Mouse (Mus musculus) forebrain, embryonic 15.5 days (tissue): ENCODE results near the gene Ggcx. TPM values are rescaled to one million over a fixed set of nuclear protein-coding genes. Genes with fewer than 3 reads are reported as not detected.
"Not testable (repeated sequence)": the region's sequence is repeated elsewhere in the genome, so short reads cannot be mapped to it uniquely, and the experiment has no call there.

ENCODE experiments used
- ATAC-seq: fragments of 200-750 bp; cut with Nextera tagmentation; replicated peaks from 2 replicates; pipeline ENCODE4 v1.8.0; 2017; ENCODE audit warnings: mild to moderate bottlenecking, moderate TSS enrichment, moderate library complexity
- H3K27ac ChIP-seq: fragments of 300-500 bp; sonication (generic); replicated peaks from 2 replicates; pipeline ENCODE4 v1.5.1; 2015; ENCODE audit warnings: mild to moderate bottlenecking, inconsistent platforms
- H3K27me3 ChIP-seq: fragments of 300-500 bp; sonication (generic); 2 replicates; pipeline ENCODE4 v1.6.1; 2015; ENCODE audit warnings: inconsistent platforms
- H3K36me3 ChIP-seq: fragments of 300-500 bp; sonication (generic); 2 replicates; pipeline ENCODE4 v1.6.1; 2015; ENCODE audit warnings: mild to moderate bottlenecking, inconsistent platforms
- H3K4me1 ChIP-seq: fragments of 300-500 bp; sonication (generic); 2 replicates; pipeline ENCODE4 v1.6.1; 2015; ENCODE audit warnings: inconsistent platforms
- H3K4me2 ChIP-seq: fragments of 300-500 bp; sonication (generic); replicated peaks from 2 replicates; pipeline ENCODE4 v1.6.1; 2015; ENCODE audit warnings: mild to moderate bottlenecking, inconsistent platforms
- H3K4me3 ChIP-seq: fragments of 300-500 bp; sonication (generic); 2 replicates; pipeline ENCODE4 v1.5.1; 2015; ENCODE audit warnings: mild to moderate bottlenecking, inconsistent platforms
- H3K9ac ChIP-seq: fragments of 300-500 bp; sonication (generic); replicated peaks from 2 replicates; pipeline ENCODE4 v1.6.1; 2015; ENCODE audit warnings: mild to moderate bottlenecking, inconsistent platforms
- H3K9me3 ChIP-seq: fragments of 300-500 bp; sonication (generic); 2 replicates; pipeline ENCODE4 v1.6.1; 2016; ENCODE audit warnings: inconsistent platforms
- WGBS: fragments of 180-500 bp; shearing (Covaris S2); methylation state at CpG from one replicate; pipeline ENCODE4 v1.1.7; 2015; ENCODE audit warnings: mixed read lengths; 5-methylcytosine and 5-hydroxymethylcytosine counted together
- polyA plus RNA-seq: library from polyadenylated mRNA; unstranded; fragments of >200 nt; fragmentation: Nextera tagmentation; extraction: Ambion mirVana; gene quantifications from 2 replicates; pipeline ENCODE4 v1.2.1, GENCODE M21; 2015

Gene Ggcx
- polyA plus RNA-seq, 1 experiment from 2014 or later = 14.0 TPM

- H3K27me3 ChIP-seq, H3K9me3 ChIP-seq, H3K4me3 ChIP-seq, H3K36me3 ChIP-seq, ATAC-seq, H3K27ac ChIP-seq, H3K4me2 ChIP-seq, H3K4me1 ChIP-seq, H3K9ac ChIP-seq: not testable (repeated sequence)
- 77% methylated on average over 3 of the region's 3 CpGs for WGBS
These were observed 64.6 kb downstream of the Ggcx start for GRCm38 (mm10) chr6:72478691-72479090.

- no peak for ATAC-seq
- H3K9ac ChIP-seq = no peak overlapping the region
- no peaks in the 10 kb centered on the region for H3K36me3 ChIP-seq
- H3K27me3 ChIP-seq = no peaks in the 10 kb centered on the region
- H3K4me3 ChIP-seq = no peak overlapping the region
- H3K4me2 ChIP-seq = no peak overlapping the region
- H3K4me1 ChIP-seq = no peaks in the 10 kb centered on the region
- no peak overlapping the region for H3K27ac ChIP-seq
- no peaks in the 10 kb centered on the region for H3K9me3 ChIP-seq
- 91% methylated on average over 12 of the region's 12 CpGs for WGBS
These were observed 65.7 kb downstream of the Ggcx start for GRCm38 (mm10) chr6:72479645-72480421.

GRCm38 (mm10) chr6:72480422-72480702 is 66.3 kb downstream of the Ggcx start:
- no peak overlapping the region for H3K9ac ChIP-seq
- H3K27me3 ChIP-seq = no peaks in the 10 kb centered on the region
- no peak overlapping the region for H3K4me2 ChIP-seq
- no peaks in the 10 kb centered on the region for H3K4me1 ChIP-seq
- no peaks in the 10 kb centered on the region for H3K9me3 ChIP-seq
- H3K36me3 ChIP-seq = no peaks in the 10 kb centered on the region
- H3K4me3 ChIP-seq = no peak overlapping the region
- no peak overlapping the region for H3K27ac ChIP-seq
- ATAC-seq = no peak
- 100% methylated on average over 2 of the region's 2 CpGs for WGBS

Other genes starting within 250 kb of the Ggcx start
- 2.7 and 3.6 TPM in 2 replicates for gene Atoh8, start 178.7 kb upstream of the Ggcx start, polyA plus RNA-seq
- 0.15 TPM in 1 of 2 replicates, not detected in the other for gene Sftpb, start 109.7 kb upstream of the Ggcx start, polyA plus RNA-seq
- gene Usp39, start 69.1 kb upstream of the Ggcx start, polyA plus RNA-seq = 52.9 and 53.4 TPM in 2 replicates
- gene 0610030E20Rik, start 67.0 kb upstream of the Ggcx start, polyA plus RNA-seq = 22.5 and 22.7 TPM in 2 replicates
- 15.2 and 15.6 TPM in 2 replicates for gene Tmem150a, start 58.9 kb upstream of the Ggcx start, polyA plus RNA-seq
- gene Rnf181, start 47.4 kb upstream of the Ggcx start, polyA plus RNA-seq = 126 and 130 TPM in 2 replicates
- gene Vamp5, start 33.8 kb upstream of the Ggcx start, polyA plus RNA-seq = 8.9 and 9.4 TPM in 2 replicates
- gene Vamp8, start 23.6 kb upstream of the Ggcx start, polyA plus RNA-seq = 14.5 and 15.0 TPM in 2 replicates
- 359 and 376 TPM in 2 replicates for gene Mat2a, start 25.2 kb downstream of the Ggcx start, polyA plus RNA-seq
- gene Sh2d6, start 107.4 kb downstream of the Ggcx start, polyA plus RNA-seq = 0.37 and 0.55 TPM in 2 replicates
- 3.5 and 4.8 TPM in 2 replicates for gene Capg, start 130.1 kb downstream of the Ggcx start, polyA plus RNA-seq
- 15.6 and 16.0 TPM in 2 replicates for gene Elmod3, start 184.1 kb downstream of the Ggcx start, polyA plus RNA-seq
- 4.1 and 5.3 TPM in 2 replicates for gene Retsat, start 184.2 kb downstream of the Ggcx start, polyA plus RNA-seq
- gene Tgoln1, start 202.7 kb downstream of the Ggcx start, polyA plus RNA-seq = 31.5 and 33.5 TPM in 2 replicates